Mouse (Mus musculus) cerebellum, adult 2 months (tissue): Measurements from ENCODE around the gene Gtf3c5.

Experiments
- CTCF ChIP-seq: fragments of 200-500 bp; IDR thresholded peaks from 2 replicates; pipeline ENCODE4 v1.5.1; 2011; ENCODE audit warnings: low read depth, mild to moderate bottlenecking, control low read depth, low read length, moderate library complexity, borderline replicate concordance; ENCODE audit not compliant: insufficient read depth
- POLR2A ChIP-seq: fragments of 200-500 bp; IDR thresholded peaks from 2 replicates; pipeline ENCODE4 v1.6.1; 2011; ENCODE audit warnings: low read length, control low read depth, borderline replicate concordance; ENCODE audit not compliant: insufficient read depth

DNA sequence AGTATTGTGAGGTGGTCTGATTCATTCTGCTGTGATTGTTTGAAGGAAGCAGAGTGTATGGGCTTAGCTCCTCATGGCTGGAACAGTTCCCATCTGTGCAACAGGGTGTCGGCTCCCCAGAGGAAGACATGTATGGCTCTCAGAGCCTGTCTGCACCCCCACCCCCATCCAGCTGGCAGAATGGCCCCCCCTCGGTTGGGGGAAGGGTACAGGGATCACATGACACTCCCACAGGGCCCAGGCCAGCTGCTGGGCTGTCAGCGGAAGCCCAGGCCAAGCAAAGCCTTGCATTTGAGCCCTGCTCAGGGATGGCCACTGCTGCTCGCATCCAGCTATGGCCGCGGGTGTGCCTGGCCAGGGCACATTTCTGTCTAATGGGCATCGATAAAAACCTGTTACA is 44.3 kb downstream of the Gtf3c5 start:
- TF ChIP-seq POLR2A (no peak), CTCF (no peak)
